ENCODE assay signal across 8 mouse cellular contexts in genomic region chrX:82814618-82815017, GRCm38 (mm10).
DNase-seq lines count a peak whose midpoint lies in the region; ATAC-seq and TF ChIP-seq lines count a peak whose summit lies in the region.

No protein-coding gene starts in this region.

- no peaks in the 10 kb centered on the region for H3K27me3 ChIP-seq in hindbrain, postnatal 0 days (ENCODE audit: insufficient read depth, low read length)
- H3K27me3 ChIP-seq in midbrain, embryonic 12.5 days = no peaks in the 10 kb centered on the region

- 35% methylated on average over 11 of the region's 11 CpGs for WGBS in hindbrain, postnatal 0 days
- 23% methylated on average over 11 of the region's 11 CpGs for WGBS in midbrain, embryonic 12.5 days

- TF ChIP-seq CTCF in hindbrain, postnatal 0 days (IDR thresholded peaks at IDR 0.05; ENCODE audit: low read depth) = 0 out of 2 replicates have a peak, but pooled peaks have one; percentile 6

- H3K36me3 ChIP-seq in hindbrain, postnatal 0 days (ENCODE audit: insufficient read depth, low read length) = no peaks in the 10 kb centered on the region
- no peaks in the 10 kb centered on the region for H3K36me3 ChIP-seq in midbrain, embryonic 12.5 days

- H3K27ac ChIP-seq in hindbrain, postnatal 0 days = no peak overlapping the region
- no peak overlapping the region for H3K27ac ChIP-seq in midbrain, embryonic 12.5 days (replicated peaks)

- DNase-seq in cerebellum, postnatal 10 days = peak; percentile 7 to 12
- DNase-seq in cerebellum, adult 8-10 months = no peak
- DNase-seq in embryo, embryonic 10 days (ENCODE audit: low spot score) = peak; percentile 6
- peak; percentile 53 for DNase-seq in hindbrain, postnatal 0 days (ENCODE audit: low spot score)
- no peak for DNase-seq in yolk sac, embryonic 10.5 days (ENCODE audit: low spot score)
- no peak for DNase-seq in lung, postnatal 4 days
- DNase-seq in thymus, postnatal 25 days = no peak

- H3K4me1 ChIP-seq in hindbrain, postnatal 0 days (ENCODE audit: insufficient read depth, low read length) = no peaks in the 10 kb centered on the region
- H3K4me1 ChIP-seq in midbrain, embryonic 12.5 days = no peaks in the 10 kb centered on the region

- no peak overlapping the region; the same call in 1 of the 2 replicates for H3K9ac ChIP-seq in hindbrain, postnatal 0 days (replicated peaks; ENCODE audit: low read length)
- H3K9ac ChIP-seq in midbrain, embryonic 12.5 days (replicated peaks) = no peak overlapping the region

- peak overlapping the region; percentile 50 for H3K4me2 ChIP-seq in hindbrain, postnatal 0 days (ENCODE audit: low read depth, low read length)
- peak overlapping the region; percentile 46 for H3K4me2 ChIP-seq in midbrain, embryonic 12.5 days (replicated peaks)

- ATAC-seq in hindbrain, postnatal 0 days = peak; percentile 47; the same call in 1 of the 2 replicates
- 0 out of 2 replicates have a peak, but pooled peaks have one; percentile 47 for ATAC-seq in midbrain, embryonic 12.5 days (ENCODE audit: low FRiP score, low read depth)

- H3K4me3 ChIP-seq in hindbrain, postnatal 0 days (ENCODE audit: low read length) = peak overlapping the region; percentile 35
- peak overlapping the region; percentile 31 for H3K4me3 ChIP-seq in midbrain, embryonic 12.5 days

- no peaks in the 10 kb centered on the region for H3K9me3 ChIP-seq in hindbrain, postnatal 0 days (ENCODE audit: low read length)
- H3K9me3 ChIP-seq in midbrain, embryonic 12.5 days = no peaks in the 10 kb centered on the region

Comparison
In these comparisons a context has a peak if more than half of its experiments do, and no peak if none do; other contexts are left out.
1. DNase-seq: peak in cerebellum, postnatal 10 days (2 of 2), embryo, embryonic 10 days (single experiment) and hindbrain, postnatal 0 days (single experiment); none in cerebellum, adult 8-10 months (single experiment), yolk sac, embryonic 10.5 days (single experiment), lung, postnatal 4 days (0 of 2) and thymus, postnatal 25 days (single experiment).